Mouse (Mus musculus) small intestine, adult 2 months (tissue): ENCODE measurements around the gene Apopt1.

Experiments
- CTCF ChIP-seq: fragments of 200-500 bp; IDR thresholded peaks from 2 replicates; pipeline ENCODE4 v1.5.1; 2012; ENCODE audit warnings: low read depth, mild to moderate bottlenecking, control low read depth, inconsistent platforms, low read length, moderate library complexity, mixed read lengths; ENCODE audit not compliant: insufficient replicate concordance, insufficient read length; ENCODE audit errors: extremely low read depth
- POLR2A ChIP-seq: fragments of 200-500 bp; IDR thresholded peaks from 2 replicates; pipeline ENCODE4 v1.6.1; 2012; ENCODE audit warnings: low read depth, mild to moderate bottlenecking, control low read depth, inconsistent platforms, low read length, moderate library complexity

DNA sequence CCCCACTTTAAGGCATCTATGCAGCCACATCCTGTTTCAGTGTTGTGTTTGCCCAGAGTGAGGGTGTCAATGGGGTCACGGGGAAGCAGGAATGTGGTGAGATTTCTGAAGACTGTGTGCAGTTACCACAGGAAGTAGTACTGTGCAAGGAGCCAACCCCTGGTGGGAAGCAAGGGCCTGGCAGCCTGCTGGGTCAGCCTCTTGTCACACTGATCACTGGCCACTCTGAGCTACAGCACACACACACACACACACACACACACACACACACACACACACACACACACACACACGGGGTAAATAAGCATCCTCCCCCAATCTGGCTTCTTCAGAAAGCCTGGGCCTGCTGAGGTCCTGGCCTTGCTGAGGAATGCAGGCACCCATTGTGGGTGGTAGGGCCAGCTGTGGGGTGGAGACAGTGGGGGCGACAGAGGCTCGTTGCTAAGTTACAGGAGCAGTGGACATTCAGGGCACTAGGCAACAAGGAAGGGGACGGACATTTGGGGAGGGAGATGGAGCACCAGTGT is 21.7 kb upstream of the Apopt1 start:
- no peak for TF ChIP-seq POLR2A
- TF ChIP-seq CTCF, result no peak
